Mouse (Mus musculus) embryonic facial prominence, embryonic 14.5 days (tissue): Measurements from ENCODE around the gene Rtn4rl2. TPM values are rescaled to one million over a fixed set of nuclear protein-coding genes. Genes with fewer than 3 reads are reported as not detected.
"Not testable (repeated sequence)": the region's sequence is repeated elsewhere in the genome, so short reads cannot be mapped to it uniquely, and the experiment has no call there.

Source experiments
- ATAC-seq: fragments of 200-750 bp; cut with Nextera tagmentation; 2 replicates; pipeline ENCODE4 v1.8.0; 2017; ENCODE audit warnings: low read depth, moderate number of reproducible peaks, moderate TSS enrichment
- DNase-seq: peaks from one replicate; pipeline ENCODE4 v3.0.0-alpha.2; 2015; ENCODE audit warnings: low spot score
- H3K27ac ChIP-seq: fragments of 300-500 bp; sonication (generic); replicated peaks from 2 replicates; pipeline ENCODE4 v1.5.1; 2014; ENCODE audit warnings: low read depth, mild to moderate bottlenecking, low read length, moderate library complexity
- H3K27me3 ChIP-seq: fragments of 300-500 bp; sonication (generic); replicated peaks from 2 replicates; pipeline ENCODE4 v1.6.1; 2014; ENCODE audit warnings: low read length; ENCODE audit not compliant: control insufficient read depth, insufficient read depth
- H3K36me3 ChIP-seq: fragments of 300-500 bp; sonication (generic); 2 replicates; pipeline ENCODE4 v1.6.1; 2014; ENCODE audit warnings: low read length, mixed read lengths; ENCODE audit not compliant: control insufficient read depth, insufficient read depth
- H3K4me1 ChIP-seq: fragments of 300-500 bp; sonication (generic); 2 replicates; pipeline ENCODE4 v1.6.1; 2014; ENCODE audit warnings: antibody characterized with exemption, low read length; ENCODE audit not compliant: control insufficient read depth, insufficient read depth
- H3K4me2 ChIP-seq: fragments of 300-500 bp; sonication (generic); 2 replicates; pipeline ENCODE4 v1.6.1; 2014; ENCODE audit warnings: low read depth, mild to moderate bottlenecking, low read length, moderate library complexity, mixed read lengths
- H3K4me3 ChIP-seq: fragments of 300-500 bp; sonication (generic); 2 replicates; pipeline ENCODE4 v1.5.1; 2014; ENCODE audit warnings: low read depth, mild to moderate bottlenecking, low read length
- H3K9ac ChIP-seq: fragments of 300-500 bp; sonication (generic); 2 replicates; pipeline ENCODE4 v1.6.1; 2014; ENCODE audit warnings: low read depth, mild to moderate bottlenecking, low read length, moderate library complexity, mixed read lengths
- H3K9me3 ChIP-seq: fragments of 300-500 bp; sonication (generic); 2 replicates; pipeline ENCODE4 v1.6.1; 2016; ENCODE audit warnings: low read length; ENCODE audit not compliant: control insufficient read depth
- WGBS: fragments of 180-500 bp; shearing (Covaris S2); extraction: QIAGEN DNeasy Blood & Tissue Kit; methylation state at CpG from one replicate; pipeline ENCODE4 v1.1.7; 2014; 5-methylcytosine and 5-hydroxymethylcytosine counted together
- polyA plus RNA-seq: library from polyadenylated mRNA; unstranded; fragments of >200 nt; fragmentation: Nextera tagmentation; extraction: Ambion mirVana; gene quantifications from 2 replicates; pipeline ENCODE4 v1.2.1, GENCODE M21; 2014

Gene Rtn4rl2
- polyA plus RNA-seq, 1 experiment from 2014 or later, result 3.4 TPM

- H3K4me2 ChIP-seq, result no peak overlapping the region
- H3K27me3 ChIP-seq, result no peaks in the 10 kb centered on the region
- H3K9me3 ChIP-seq, result no peaks in the 10 kb centered on the region
- no peaks in the 10 kb centered on the region for H3K4me1 ChIP-seq
- ATAC-seq (no peak), DNase-seq (no peak)
- H3K4me3 ChIP-seq, result no peak overlapping the region
- H3K36me3 ChIP-seq, result no peaks in the 10 kb centered on the region
- H3K27ac ChIP-seq, result no peak overlapping the region
- 69% methylated on average over 3 of the region's 3 CpGs for WGBS
- H3K9ac ChIP-seq, result no peak overlapping the region
Observed at GRCm38 (mm10) chr2:84915330-84915729, 28.8 kb upstream of the Rtn4rl2 start.

GRCm38 (mm10) chr2:84913881-84914280, 27.4 kb upstream of the Rtn4rl2 start:
- H3K4me2 ChIP-seq, result no peak overlapping the region
- no peak overlapping the region for H3K27ac ChIP-seq
- H3K36me3 ChIP-seq, result no peaks in the 10 kb centered on the region
- H3K4me3 ChIP-seq, result no peak overlapping the region
- DNase-seq, result no peak
- H3K9me3 ChIP-seq, result no peaks in the 10 kb centered on the region
- no peak overlapping the region for H3K9ac ChIP-seq
- no peaks in the 10 kb centered on the region for H3K4me1 ChIP-seq
- WGBS, result 65% methylated on average over 5 of the region's 5 CpGs
- no peak for ATAC-seq
- H3K27me3 ChIP-seq, result no peaks in the 10 kb centered on the region

- no peak overlapping the region for H3K4me3 ChIP-seq
- no peaks in the 10 kb centered on the region for H3K4me1 ChIP-seq
- no peaks in the 10 kb centered on the region for H3K9me3 ChIP-seq
- no peaks in the 10 kb centered on the region for H3K36me3 ChIP-seq
- H3K27me3 ChIP-seq, result no peaks in the 10 kb centered on the region
- no peak for DNase-seq
- no peak overlapping the region for H3K9ac ChIP-seq
- no peak for ATAC-seq
- H3K4me2 ChIP-seq, result no peak overlapping the region
- 38% methylated on average over 3 of the region's 3 CpGs for WGBS
- H3K27ac ChIP-seq, result no peak overlapping the region
Observed at GRCm38 (mm10) chr2:84912722-84913121, 26.2 kb upstream of the Rtn4rl2 start.

GRCm38 (mm10) chr2:84896686-84897085, 10.2 kb upstream of the Rtn4rl2 start:
- H3K36me3 ChIP-seq, H3K27me3 ChIP-seq, H3K9me3 ChIP-seq, ATAC-seq, H3K4me1 ChIP-seq, H3K4me3 ChIP-seq, DNase-seq, H3K4me2 ChIP-seq, H3K27ac ChIP-seq, H3K9ac ChIP-seq: not testable (repeated sequence)
- WGBS, result 90% methylated on average over 6 of the region's 6 CpGs

GRCm38 (mm10) chr2:84895495-84896198, 9.1 kb upstream of the Rtn4rl2 start:
- DNase-seq, result no peak
- no peak overlapping the region for H3K4me3 ChIP-seq
- no peak overlapping the region for H3K27ac ChIP-seq
- H3K4me1 ChIP-seq, result no peaks in the 10 kb centered on the region
- no peaks in the 10 kb centered on the region for H3K9me3 ChIP-seq
- no peak for ATAC-seq
- H3K4me2 ChIP-seq, result no peak overlapping the region
- H3K27me3 ChIP-seq, result no peaks in the 10 kb centered on the region; the same call in 1 of the 2 replicates
- H3K36me3 ChIP-seq, result no peaks in the 10 kb centered on the region
- no peak overlapping the region for H3K9ac ChIP-seq
- 66% methylated on average over 4 of the region's 4 CpGs for WGBS

- Histone ChIP-seq H3K4me1 (peaks cover 9% of the 10 kb centered on the region; the same call in 1 of the 2 replicates), H3K27ac (no peak overlapping the region), H3K36me3 (no peaks in the 10 kb centered on the region), H3K27me3 (peaks cover 13% of the 10 kb centered on the region), H3K4me3 (no peak overlapping the region), H3K4me2 (no peak overlapping the region), H3K9me3 (no peaks in the 10 kb centered on the region), H3K9ac (no peak overlapping the region)
- DNase-seq (no peak), ATAC-seq (no peak)
- 35% methylated on average over 6 of the region's 6 CpGs for WGBS
Observed at GRCm38 (mm10) chr2:84893359-84893758, 6.8 kb upstream of the Rtn4rl2 start.

- DNase-seq, result peak; percentile 87
- no peak overlapping the region for H3K9ac ChIP-seq
- no peaks in the 10 kb centered on the region for H3K36me3 ChIP-seq
- 2% methylated on average over 5 of the region's 5 CpGs for WGBS
- H3K4me3 ChIP-seq, result no peak overlapping the region
- no peak overlapping the region for H3K27ac ChIP-seq
- H3K4me2 ChIP-seq, result no peak overlapping the region
- H3K4me1 ChIP-seq, result peaks cover 17% of the 10 kb centered on the region
- ATAC-seq, result peak; percentile 53
- H3K27me3 ChIP-seq, result peaks cover 45% of the 10 kb centered on the region
- no peaks in the 10 kb centered on the region for H3K9me3 ChIP-seq
Observed at GRCm38 (mm10) chr2:84890045-84890340, 3.5 kb upstream of the Rtn4rl2 start.

GRCm38 (mm10) chr2:84889316-84890044, 3.0 kb upstream of the Rtn4rl2 start:
- H3K4me3 ChIP-seq, result peak overlapping the region; percentile 29
- whole genome bisulfite sequencing, result 8% methylated on average over 14 of the region's 14 CpGs
- peak overlapping the region; percentile 54 for H3K4me2 ChIP-seq
- no peaks in the 10 kb centered on the region for H3K9me3 ChIP-seq
- ATAC-seq (no peak), DNase-seq (no peak)
- H3K27ac ChIP-seq, result no peak overlapping the region
- peaks cover 50% of the 10 kb centered on the region for H3K27me3 ChIP-seq
- peak overlapping the region; percentile 38; the same call in 1 of the 2 replicates for H3K9ac ChIP-seq
- peaks cover 17% of the 10 kb centered on the region for H3K4me1 ChIP-seq
- H3K36me3 ChIP-seq, result no peaks in the 10 kb centered on the region
